Mouse (Mus musculus): ENCODE results near the gene Gm10260. TPM values are rescaled to one million over a fixed set of nuclear protein-coding genes. Genes with fewer than 3 reads are reported as not detected.
A peak's percentile ranks its signal among the peaks of the same experiment; 100 is the strongest.

The Gm10260 gene
- polyA plus RNA-seq (2016; fragmentation: Nextera tagmentation; extraction: Ambion mirVana) = 4.8 and 5.4 TPM in 2 replicates

DNA sequence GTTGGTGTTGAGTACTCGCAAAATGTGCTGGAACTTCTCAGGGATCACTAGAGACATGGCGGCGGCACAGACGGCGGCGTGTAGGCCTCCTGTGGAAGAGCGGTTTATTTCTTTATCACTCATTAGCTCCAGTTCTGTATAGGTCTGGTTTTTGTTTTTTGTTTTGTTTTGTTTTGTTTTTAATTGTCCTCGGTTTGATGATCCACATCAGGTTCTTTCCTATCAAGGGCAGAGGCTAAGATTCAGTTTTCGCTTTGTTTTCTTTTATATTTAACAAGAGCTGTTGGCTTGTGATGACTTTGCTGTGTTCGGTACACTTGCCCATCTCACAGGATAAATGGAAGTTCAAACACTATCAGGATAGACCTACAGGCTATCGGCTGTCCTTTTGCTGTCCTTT lies at the start of gene Gm10260:
Gm10260 (minus strand) TSS at position 101 of the 400 bp plus-strand sequence.
- H3K4me3 ChIP-seq = no peak within 1 kb of the TSS
- no peak for DNase-seq (ENCODE audit: low spot score)
- no peaks in the 10 kb centered on the region for H3K27me3 ChIP-seq (ENCODE audit: low read depth, poor library complexity, severe bottlenecking)
- no peaks in the 10 kb centered on the region for H3K9me3 ChIP-seq (replicated peaks)
- no peak within 1 kb of the TSS for H3K27ac ChIP-seq
- H3K4me1 ChIP-seq = peaks cover 10% of the 10 kb centered on the region; the same call in 1 of the 2 replicates
- 96% methylated on average over 11 of the region's 11 CpGs for WGBS
- H3K36me3 ChIP-seq = no peaks in the 10 kb centered on the region

DNA sequence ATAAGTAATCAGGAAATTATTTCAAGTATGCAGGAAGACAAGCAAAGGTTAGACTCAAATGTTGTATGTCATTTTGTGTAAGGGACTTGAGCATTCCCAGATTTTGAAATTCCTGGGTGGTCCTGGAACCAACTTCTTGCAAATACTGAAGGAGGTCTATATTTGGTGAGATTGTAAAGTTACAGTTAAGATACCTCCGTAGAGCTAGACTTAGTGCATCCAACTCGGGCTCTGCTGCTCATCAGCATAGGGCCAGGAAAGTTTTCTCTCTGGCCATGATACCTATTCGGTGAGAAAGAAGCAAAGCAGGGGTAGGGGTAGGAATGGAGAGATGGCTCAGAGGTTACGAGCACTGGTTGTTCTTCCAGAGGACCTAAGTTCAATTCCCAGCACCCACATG lies 49.4 kb upstream of the Gm10260 start:
- Histone ChIP-seq H3K9me3 (replicated peaks) (no peaks in the 10 kb centered on the region), H3K27ac (no peak overlapping the region), H3K36me3 (no peaks in the 10 kb centered on the region), H3K4me3 (no peak overlapping the region), H3K27me3 (ENCODE audit: low read depth, poor library complexity, severe bottlenecking) (no peaks in the 10 kb centered on the region), H3K4me1 (peaks cover 9% of the 10 kb centered on the region; the same call in 1 of the 2 replicates)
- 93% methylated on average over 4 of the region's 4 CpGs for WGBS
- peak; percentile 20 for DNase-seq (ENCODE audit: low spot score)

DNA sequence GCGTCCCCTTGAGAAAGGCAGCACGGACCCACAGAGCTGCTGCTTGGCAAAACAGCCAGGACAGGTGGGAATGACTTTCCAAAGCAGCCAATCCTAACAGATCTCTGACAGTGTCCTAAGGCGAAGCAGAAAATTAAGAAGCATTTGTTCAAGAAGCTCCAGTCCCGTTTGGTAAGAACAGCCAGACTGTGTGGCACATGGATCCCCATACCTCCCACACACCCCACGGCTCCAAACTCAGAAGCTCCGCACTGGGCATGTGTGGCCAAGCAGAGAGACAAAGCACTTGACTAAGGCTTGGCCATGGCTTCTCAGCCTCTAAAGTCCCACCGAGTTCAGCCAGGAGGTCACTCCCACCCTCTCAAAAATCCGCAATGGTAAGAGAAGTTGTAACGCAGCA lies 45.5 kb upstream of the Gm10260 start:
- H3K27ac ChIP-seq = 0 out of 2 replicates have a peak overlapping the region, but pooled peaks have one; percentile 1
- DNase-seq (ENCODE audit: low spot score) = no peak

DNA sequence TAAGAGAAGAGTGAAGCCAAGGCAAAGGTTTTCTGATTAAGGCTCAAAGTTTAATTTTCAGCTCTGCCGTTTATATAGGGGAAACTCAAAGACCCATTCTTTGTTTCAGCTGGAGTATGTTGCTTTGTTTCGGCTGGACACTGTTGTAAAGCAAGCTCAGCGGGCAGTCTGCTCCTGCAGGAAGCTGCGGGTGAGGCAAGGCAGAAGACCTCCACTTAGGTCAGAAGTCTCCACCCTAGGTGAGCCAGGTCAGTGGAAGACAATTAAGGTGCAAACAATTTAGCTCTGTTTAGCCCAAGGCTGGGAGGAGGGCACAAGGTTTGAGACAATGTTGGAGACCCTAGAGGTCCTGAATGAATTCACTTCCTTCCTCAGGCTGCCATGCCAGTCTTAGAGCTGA lies 42.0 kb upstream of the Gm10260 start:
- WGBS = 85% methylated on average over 4 of the region's 4 CpGs
- Histone ChIP-seq H3K9me3 (replicated peaks) (no peaks in the 10 kb centered on the region), H3K27ac (no peak overlapping the region), H3K4me3 (no peak overlapping the region), H3K36me3 (no peaks in the 10 kb centered on the region), H3K4me1 (peaks cover 33% of the 10 kb centered on the region), H3K27me3 (ENCODE audit: low read depth, poor library complexity, severe bottlenecking) (no peaks in the 10 kb centered on the region)
- DNase-seq (ENCODE audit: low spot score) = peak; percentile 23

More for the DNA sequence above, 45.5 kb upstream of the Gm10260 start:
- no peak overlapping the region for H3K4me3 ChIP-seq
- no peaks in the 10 kb centered on the region for H3K9me3 ChIP-seq (replicated peaks)
- H3K36me3 ChIP-seq = no peaks in the 10 kb centered on the region
- H3K4me1 ChIP-seq = peaks cover 10% of the 10 kb centered on the region; the same call in 1 of the 2 replicates
- 89% methylated on average over 9 of the region's 9 CpGs for WGBS
- no peaks in the 10 kb centered on the region for H3K27me3 ChIP-seq (ENCODE audit: low read depth, poor library complexity, severe bottlenecking)

DNA sequence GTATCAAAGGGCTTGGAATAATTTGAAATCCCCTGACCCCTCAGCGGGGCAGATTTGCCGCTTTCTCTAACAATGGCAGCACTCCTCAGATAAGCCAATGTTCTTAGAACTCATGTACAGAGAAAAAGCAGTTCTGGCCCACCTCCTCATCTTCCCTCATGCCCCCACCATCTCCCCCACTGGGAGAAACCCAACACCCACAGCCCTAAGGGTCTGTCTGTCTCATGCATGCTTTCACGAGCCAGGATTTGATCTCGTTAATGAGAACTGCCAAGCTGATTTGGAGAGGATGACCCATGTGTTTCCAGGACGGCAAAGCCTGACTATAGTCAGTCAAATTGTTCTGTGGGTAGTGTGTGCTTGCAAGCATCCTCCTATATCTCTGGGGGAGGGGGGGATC lies 37.0 kb upstream of the Gm10260 start:
- H3K27ac ChIP-seq = 0 out of 2 replicates have a peak overlapping the region, but pooled peaks have one; percentile 7
- 37% methylated on average over 5 of the region's 5 CpGs for WGBS
- no peaks in the 10 kb centered on the region for H3K9me3 ChIP-seq (replicated peaks)
- no peak overlapping the region for H3K4me3 ChIP-seq
- peak; percentile 29 for DNase-seq (ENCODE audit: low spot score)
- no peaks in the 10 kb centered on the region for H3K36me3 ChIP-seq
- no peaks in the 10 kb centered on the region for H3K27me3 ChIP-seq (ENCODE audit: low read depth, poor library complexity, severe bottlenecking)
- peaks cover 44% of the 10 kb centered on the region for H3K4me1 ChIP-seq

DNA sequence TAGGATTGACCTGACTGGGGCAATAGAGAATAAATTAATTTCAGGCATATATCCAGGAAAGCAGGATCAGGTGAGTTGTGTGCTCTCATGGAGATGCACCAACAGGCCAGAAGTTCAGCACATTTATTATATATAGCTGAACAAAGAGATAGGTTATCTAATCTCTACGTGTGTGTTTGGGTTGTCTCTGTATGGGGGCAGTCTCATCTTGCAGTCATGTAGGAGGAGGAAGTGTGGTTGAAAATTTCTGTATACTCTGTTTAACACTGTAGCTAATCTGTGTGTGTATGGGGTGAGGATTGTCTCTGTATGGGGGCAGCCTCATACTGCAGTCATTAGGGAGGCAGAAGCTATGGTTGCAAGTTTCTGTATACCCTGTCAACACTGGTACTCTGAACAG lies 34.3 kb upstream of the Gm10260 start:
- Histone ChIP-seq H3K4me1 (peaks cover 57% of the 10 kb centered on the region), H3K27ac (no peak overlapping the region), H3K27me3 (ENCODE audit: low read depth, poor library complexity, severe bottlenecking) (no peaks in the 10 kb centered on the region), H3K36me3 (no peaks in the 10 kb centered on the region), H3K9me3 (replicated peaks) (no peaks in the 10 kb centered on the region), H3K4me3 (no peak overlapping the region)
- DNase-seq (ENCODE audit: low spot score) = no peak
- 74% methylated on average over 1 of the region's 1 CpGs for whole genome bisulfite sequencing

DNA sequence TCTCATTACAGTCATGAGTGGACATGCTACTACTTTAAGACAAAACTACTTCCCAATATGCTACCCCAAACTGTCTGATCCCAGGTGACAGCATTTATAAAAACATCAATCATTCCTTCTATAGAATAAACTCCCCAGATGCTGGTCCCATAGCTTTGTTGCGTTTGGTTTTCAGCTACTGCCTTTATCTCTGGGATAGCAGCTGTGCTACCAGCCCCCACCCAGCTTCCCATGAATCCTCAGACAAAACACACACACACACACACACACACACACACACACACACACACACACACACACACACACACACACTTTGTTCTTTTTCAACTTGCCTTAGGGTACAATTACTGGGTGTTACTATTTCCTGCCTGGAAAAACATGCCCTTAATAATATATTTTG lies 33.5 kb upstream of the Gm10260 start:
- Histone ChIP-seq H3K4me1 (peaks cover 58% of the 10 kb centered on the region), H3K27me3 (ENCODE audit: low read depth, poor library complexity, severe bottlenecking) (no peaks in the 10 kb centered on the region), H3K36me3 (no peaks in the 10 kb centered on the region), H3K27ac (no peak overlapping the region), H3K9me3 (replicated peaks) (no peaks in the 10 kb centered on the region), H3K4me3 (no peak overlapping the region)
- DNase-seq (ENCODE audit: low spot score) = no peak
- WGBS = 50% methylated on average over 1 of the region's 1 CpGs

DNA sequence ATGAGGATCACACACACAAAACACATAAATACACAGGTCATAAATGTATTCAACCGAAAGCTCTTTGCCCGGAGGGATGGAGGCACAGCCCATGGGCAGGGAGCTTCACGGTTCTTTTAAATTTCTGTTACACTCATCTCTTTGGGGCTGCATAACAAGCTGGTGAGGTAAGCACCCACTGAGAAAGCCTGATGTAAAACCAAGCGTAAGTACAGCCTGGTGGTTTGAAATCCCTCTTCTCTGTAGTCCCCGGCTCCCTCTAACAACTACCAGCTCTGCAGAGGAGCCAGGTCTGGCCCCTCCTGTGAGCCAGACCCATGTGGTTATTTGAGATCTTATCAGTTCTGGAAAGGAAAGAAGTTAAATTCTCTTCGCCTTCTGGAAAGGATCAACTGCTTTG lies 31.2 kb upstream of the Gm10260 start:
- Histone ChIP-seq H3K4me1 (peaks cover 44% of the 10 kb centered on the region), H3K27ac (peak overlapping the region; percentile 32; the same call in 1 of the 2 replicates), H3K4me3 (no peak overlapping the region), H3K9me3 (replicated peaks) (no peaks in the 10 kb centered on the region), H3K36me3 (no peaks in the 10 kb centered on the region), H3K27me3 (ENCODE audit: low read depth, poor library complexity, severe bottlenecking) (no peaks in the 10 kb centered on the region)
- peak; percentile 30 for DNase-seq (ENCODE audit: low spot score)
- WGBS = 28% methylated on average over 6 of the region's 6 CpGs

DNA sequence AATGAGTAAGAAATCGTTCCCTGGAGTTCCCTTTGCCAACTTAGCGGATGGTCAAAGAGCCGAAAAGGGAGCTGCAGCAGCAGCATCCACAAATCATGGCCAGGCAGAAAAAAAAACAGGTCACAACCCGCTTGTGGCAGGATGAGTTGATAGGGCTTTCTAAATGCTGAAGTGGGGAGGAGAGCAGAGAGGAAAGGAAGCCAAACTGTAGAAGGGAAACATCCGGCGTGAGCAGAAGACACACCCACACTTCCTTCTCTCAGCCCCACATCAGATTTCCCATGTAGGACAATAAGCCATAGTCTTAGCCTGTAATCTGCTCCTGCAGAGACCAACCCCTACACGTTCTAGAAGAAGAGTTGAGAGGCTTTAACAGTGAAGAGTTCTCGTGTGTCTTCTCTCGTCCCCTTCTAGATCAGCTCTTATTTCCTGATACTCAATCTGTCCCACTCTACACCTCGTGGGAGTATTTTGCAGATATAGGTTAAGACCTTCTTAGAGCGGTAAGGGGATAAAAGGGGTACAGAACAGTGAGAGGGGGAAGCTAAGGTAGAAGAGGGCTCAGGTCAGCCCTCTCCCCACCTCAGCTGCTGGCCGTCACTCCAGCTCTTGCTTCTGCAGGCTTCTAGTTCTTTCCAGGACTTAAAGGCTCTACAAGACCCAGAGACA lies 29.5 kb upstream of the Gm10260 start:
- Histone ChIP-seq H3K27ac (no peak overlapping the region; the same call in 1 of the 2 replicates), H3K4me1 (peaks cover 59% of the 10 kb centered on the region)

DNA sequence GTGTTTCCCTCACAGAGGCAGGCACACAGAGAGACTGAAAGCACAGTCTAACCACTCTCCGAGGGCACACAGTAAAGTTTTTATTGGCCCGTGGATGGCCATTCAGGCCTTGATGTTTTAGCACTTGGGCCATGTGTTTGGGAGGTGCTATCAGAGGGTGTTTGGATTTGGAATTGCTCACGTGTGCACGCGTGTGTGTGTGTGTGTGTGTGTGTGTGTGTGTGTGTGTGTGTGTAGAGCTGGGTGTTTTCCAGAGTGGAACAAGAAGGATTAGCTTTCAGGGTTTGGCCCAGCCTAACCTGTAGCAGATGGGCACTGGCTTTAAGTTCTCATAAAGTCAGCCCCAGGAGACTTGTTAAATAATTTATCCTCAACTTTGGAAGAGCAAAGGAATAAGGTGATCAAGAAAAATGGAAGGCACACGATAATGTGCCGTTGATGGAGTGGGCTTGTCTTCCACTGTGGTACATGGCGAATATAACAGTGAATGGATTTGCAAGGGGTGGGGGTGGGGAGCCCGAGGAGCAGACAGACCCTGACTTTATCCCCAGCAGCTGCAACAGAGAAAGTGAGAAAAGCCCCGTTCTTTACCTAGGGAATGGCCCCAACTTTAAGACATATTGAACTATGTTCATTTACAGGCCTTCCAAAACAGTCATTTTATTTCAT lies 24.9 kb upstream of the Gm10260 start:
- WGBS = 40% methylated on average over 10 of the region's 10 CpGs
- no peak overlapping the region for H3K4me3 ChIP-seq
- H3K27me3 ChIP-seq (ENCODE audit: low read depth, poor library complexity, severe bottlenecking) = peaks cover 7% of the 10 kb centered on the region; the same call in 1 of the 2 replicates
- H3K9me3 ChIP-seq (replicated peaks) = no peaks in the 10 kb centered on the region
- peak overlapping the region; percentile 61 for H3K27ac ChIP-seq
- DNase-seq (ENCODE audit: low spot score) = peak; percentile 64
- peaks cover 65% of the 10 kb centered on the region for H3K4me1 ChIP-seq
- no peaks in the 10 kb centered on the region for H3K36me3 ChIP-seq

More for the DNA sequence above, 29.5 kb upstream of the Gm10260 start:
- H3K9me3 ChIP-seq (replicated peaks) = no peaks in the 10 kb centered on the region
- peak; percentile 23 for DNase-seq (ENCODE audit: low spot score)
- H3K4me3 ChIP-seq = no peak overlapping the region
- no peaks in the 10 kb centered on the region for H3K27me3 ChIP-seq (ENCODE audit: low read depth, poor library complexity, severe bottlenecking)
- no peaks in the 10 kb centered on the region for H3K36me3 ChIP-seq
- 84% methylated on average over 12 of the region's 12 CpGs for WGBS

DNA sequence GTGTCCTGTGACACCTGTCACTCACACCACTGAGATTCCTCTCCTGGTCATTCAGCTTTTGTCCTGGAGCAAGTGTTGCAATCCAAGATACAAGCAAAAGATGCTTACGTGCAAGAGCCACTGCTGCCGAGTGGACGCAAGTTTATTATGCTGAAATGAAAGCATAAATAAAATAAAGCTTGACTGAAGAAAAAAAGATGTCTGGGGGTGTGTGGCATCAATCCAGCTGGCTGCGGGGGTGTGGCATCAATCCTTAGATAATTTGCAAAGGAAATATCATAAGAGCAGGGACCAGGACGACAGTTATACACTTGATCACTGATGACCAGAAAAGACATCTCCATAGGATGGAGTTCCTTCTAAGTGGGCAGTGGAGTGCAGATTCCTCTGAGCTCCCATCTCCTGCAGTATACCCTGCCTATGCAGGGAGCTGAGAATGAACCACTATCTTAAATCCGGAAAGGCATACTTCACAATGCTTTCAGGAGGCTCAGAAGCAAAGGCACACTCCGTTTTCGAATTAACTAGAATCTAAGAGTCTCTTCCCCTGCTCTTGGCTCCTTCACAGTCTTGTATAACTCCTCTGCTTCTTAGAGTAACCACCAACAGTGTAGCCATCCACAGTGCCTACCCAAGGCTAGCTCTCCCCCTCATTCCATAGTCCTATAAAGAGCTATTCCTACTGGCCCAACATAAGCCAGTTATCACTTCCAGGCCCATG lies 23.2 kb upstream of the Gm10260 start:
- WGBS = 95% methylated on average over 8 of the region's 8 CpGs
- no peaks in the 10 kb centered on the region for H3K9me3 ChIP-seq (replicated peaks)
- no peaks in the 10 kb centered on the region for H3K36me3 ChIP-seq
- DNase-seq (ENCODE audit: low spot score) = peak; percentile 23
- peak overlapping the region; percentile 61; the same call in 1 of the 2 replicates for H3K27ac ChIP-seq
- H3K27me3 ChIP-seq (ENCODE audit: low read depth, poor library complexity, severe bottlenecking) = peaks cover 7% of the 10 kb centered on the region; the same call in 1 of the 2 replicates
- peaks cover 59% of the 10 kb centered on the region for H3K4me1 ChIP-seq
- no peak overlapping the region for H3K4me3 ChIP-seq

DNA sequence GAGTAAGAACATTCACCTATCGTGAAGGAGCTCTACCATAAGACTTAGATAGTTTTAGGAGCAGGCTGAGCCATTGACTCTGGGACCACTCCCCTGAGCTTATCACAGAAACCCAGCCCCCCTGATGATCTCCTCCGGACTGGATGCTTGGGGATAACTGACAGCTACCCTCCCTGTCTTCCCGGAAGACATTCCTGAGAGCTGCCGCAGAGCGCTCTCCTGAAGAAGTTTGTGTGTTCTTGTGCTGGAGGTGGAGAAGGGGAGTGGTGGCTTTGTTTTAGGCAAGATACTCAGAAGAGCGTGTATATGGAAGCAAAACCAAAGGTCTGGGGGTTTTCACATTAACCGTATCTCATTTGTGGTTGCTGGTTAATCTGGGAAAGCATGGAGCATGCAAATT lies 21.6 kb upstream of the Gm10260 start:
- H3K4me1 ChIP-seq = peaks cover 58% of the 10 kb centered on the region
- DNase-seq (ENCODE audit: low spot score) = peak; percentile 26
- no peaks in the 10 kb centered on the region for H3K9me3 ChIP-seq (replicated peaks)
- H3K27me3 ChIP-seq (ENCODE audit: low read depth, poor library complexity, severe bottlenecking) = peaks cover 7% of the 10 kb centered on the region; the same call in 1 of the 2 replicates
- no peak overlapping the region for H3K4me3 ChIP-seq
- peak overlapping the region; percentile 46; the same call in 1 of the 2 replicates for H3K27ac ChIP-seq
- 55% methylated on average over 7 of the region's 7 CpGs for WGBS
- H3K36me3 ChIP-seq = no peaks in the 10 kb centered on the region
